Mouse (Mus musculus) heart, embryonic 13.5 days (tissue): ENCODE results near the gene M1ap. TPM values are rescaled to one million over a fixed set of nuclear protein-coding genes. Genes with fewer than 3 reads are reported as not detected.
A peak's percentile ranks its signal among the peaks of the same experiment; 100 is the strongest.

Experiments
- ATAC-seq: fragments of 200-750 bp; cut with Nextera tagmentation; 2 replicates; pipeline ENCODE4 v1.8.0; 2017; ENCODE audit warnings: moderate TSS enrichment; ENCODE audit not compliant: insufficient number of reproducible peaks, low FRiP score, low TSS enrichment; ENCODE audit errors: extremely low read depth
- H3K27ac ChIP-seq: fragments of 300-500 bp; sonication (generic); replicated peaks from 2 replicates; pipeline ENCODE4 v1.5.1; 2015; ENCODE audit warnings: moderate library complexity, mild to moderate bottlenecking, inconsistent platforms
- H3K27me3 ChIP-seq: fragments of 300-500 bp; sonication (generic); replicated peaks from 2 replicates; pipeline ENCODE4 v1.6.1; 2015; ENCODE audit warnings: mild to moderate bottlenecking, inconsistent platforms
- H3K36me3 ChIP-seq: fragments of 300-500 bp; sonication (generic); 2 replicates; pipeline ENCODE4 v1.6.1; 2015; ENCODE audit warnings: mild to moderate bottlenecking, inconsistent platforms
- H3K4me1 ChIP-seq: fragments of 300-500 bp; sonication (generic); 2 replicates; pipeline ENCODE4 v1.6.1; 2015; ENCODE audit warnings: inconsistent platforms
- H3K4me2 ChIP-seq: fragments of 300-500 bp; sonication (generic); 2 replicates; pipeline ENCODE4 v1.6.1; 2015; ENCODE audit warnings: inconsistent platforms, mild to moderate bottlenecking, moderate library complexity
- H3K4me3 ChIP-seq: fragments of 300-500 bp; sonication (generic); 2 replicates; pipeline ENCODE4 v1.5.1; 2015; ENCODE audit warnings: moderate library complexity, mild to moderate bottlenecking, inconsistent platforms
- H3K9ac ChIP-seq: fragments of 300-500 bp; sonication (generic); 2 replicates; pipeline ENCODE4 v1.6.1; 2015; ENCODE audit warnings: inconsistent platforms, mild to moderate bottlenecking, moderate library complexity
- H3K9me3 ChIP-seq: fragments of 300-500 bp; sonication (generic); 2 replicates; pipeline ENCODE4 v1.6.1; 2016; ENCODE audit warnings: inconsistent platforms
- whole genome bisulfite sequencing: fragments of 180-500 bp; shearing (Covaris S2); methylation state at CpG from one replicate; pipeline ENCODE4 v1.1.7; 2015; ENCODE audit warnings: mixed read lengths; 5-methylcytosine and 5-hydroxymethylcytosine counted together
- polyA plus RNA-seq: library from polyadenylated mRNA; unstranded; fragments of >200 nt; fragmentation: Nextera tagmentation; extraction: Ambion mirVana; gene quantifications from 2 replicates; pipeline ENCODE4 v1.2.1, GENCODE M21; 2015

Gene M1ap
- polyA plus RNA-seq, 1 experiment from 2014 or later = 1.5 TPM

- no peaks in the 10 kb centered on the region for H3K9me3 ChIP-seq
- peak overlapping the region; percentile 12; the same call in 1 of the 2 replicates for H3K4me2 ChIP-seq
- no peak overlapping the region for H3K27ac ChIP-seq
- no peak overlapping the region for H3K9ac ChIP-seq
- H3K36me3 ChIP-seq = no peaks in the 10 kb centered on the region
- no peak for ATAC-seq
- no peak overlapping the region for H3K4me3 ChIP-seq
- peaks cover 19% of the 10 kb centered on the region for H3K4me1 ChIP-seq
- peaks cover 3% of the 10 kb centered on the region for H3K27me3 ChIP-seq
- 48% methylated on average over 7 of the region's 7 CpGs for WGBS
Observed at GRCm38 (mm10) chr6:83010010-83010409, 63.3 kb downstream of the M1ap start.

DNA sequence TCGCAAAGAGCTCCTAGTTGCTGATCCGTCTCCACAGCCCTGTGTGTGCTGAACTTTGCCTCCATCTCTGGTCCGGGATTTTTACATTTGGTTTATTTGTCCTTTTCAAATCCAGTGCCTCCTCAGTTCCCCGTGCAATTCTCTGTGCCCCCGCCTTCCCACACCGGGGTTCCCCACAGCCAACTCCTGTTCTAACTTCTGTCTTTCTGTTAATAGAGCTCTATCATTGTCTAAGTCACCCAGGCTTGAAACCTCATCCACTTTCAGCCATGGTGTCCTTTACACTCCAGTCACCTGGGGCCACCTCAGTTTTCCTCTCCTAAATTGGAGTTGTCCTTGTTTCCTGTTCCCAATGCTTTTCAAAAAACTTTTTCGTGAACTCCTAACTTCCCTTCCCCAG is 64.6 kb downstream of the M1ap start:
- ATAC-seq = no peak
- Histone ChIP-seq H3K4me3 (no peak overlapping the region), H3K9me3 (no peaks in the 10 kb centered on the region), H3K9ac (no peak overlapping the region), H3K4me2 (no peak overlapping the region), H3K36me3 (no peaks in the 10 kb centered on the region), H3K27ac (no peak overlapping the region), H3K4me1 (peaks cover 16% of the 10 kb centered on the region), H3K27me3 (peaks cover 5% of the 10 kb centered on the region)
- WGBS = 79% methylated on average over 7 of the region's 7 CpGs

GRCm38 (mm10) chr6:83011756-83012155 is 65.1 kb downstream of the M1ap start:
- Histone ChIP-seq H3K4me2 (no peak overlapping the region), H3K9me3 (no peaks in the 10 kb centered on the region), H3K9ac (no peak overlapping the region), H3K4me1 (peaks cover 18% of the 10 kb centered on the region), H3K36me3 (no peaks in the 10 kb centered on the region), H3K4me3 (no peak overlapping the region), H3K27ac (no peak overlapping the region), H3K27me3 (peaks cover 5% of the 10 kb centered on the region)
- ATAC-seq = no peak
- 62% methylated on average over 6 of the region's 6 CpGs for WGBS

- no peak overlapping the region for H3K4me2 ChIP-seq
- H3K27me3 ChIP-seq = peaks cover 5% of the 10 kb centered on the region
- no peak for ATAC-seq
- no peak overlapping the region for H3K9ac ChIP-seq
- H3K27ac ChIP-seq = no peak overlapping the region
- WGBS = 85% methylated on average over 5 of the region's 5 CpGs
- no peak overlapping the region for H3K4me3 ChIP-seq
- peaks cover 29% of the 10 kb centered on the region for H3K4me1 ChIP-seq
- no peaks in the 10 kb centered on the region for H3K36me3 ChIP-seq
- no peaks in the 10 kb centered on the region for H3K9me3 ChIP-seq
Observed at GRCm38 (mm10) chr6:83013444-83013843, 66.7 kb downstream of the M1ap start.

DNA sequence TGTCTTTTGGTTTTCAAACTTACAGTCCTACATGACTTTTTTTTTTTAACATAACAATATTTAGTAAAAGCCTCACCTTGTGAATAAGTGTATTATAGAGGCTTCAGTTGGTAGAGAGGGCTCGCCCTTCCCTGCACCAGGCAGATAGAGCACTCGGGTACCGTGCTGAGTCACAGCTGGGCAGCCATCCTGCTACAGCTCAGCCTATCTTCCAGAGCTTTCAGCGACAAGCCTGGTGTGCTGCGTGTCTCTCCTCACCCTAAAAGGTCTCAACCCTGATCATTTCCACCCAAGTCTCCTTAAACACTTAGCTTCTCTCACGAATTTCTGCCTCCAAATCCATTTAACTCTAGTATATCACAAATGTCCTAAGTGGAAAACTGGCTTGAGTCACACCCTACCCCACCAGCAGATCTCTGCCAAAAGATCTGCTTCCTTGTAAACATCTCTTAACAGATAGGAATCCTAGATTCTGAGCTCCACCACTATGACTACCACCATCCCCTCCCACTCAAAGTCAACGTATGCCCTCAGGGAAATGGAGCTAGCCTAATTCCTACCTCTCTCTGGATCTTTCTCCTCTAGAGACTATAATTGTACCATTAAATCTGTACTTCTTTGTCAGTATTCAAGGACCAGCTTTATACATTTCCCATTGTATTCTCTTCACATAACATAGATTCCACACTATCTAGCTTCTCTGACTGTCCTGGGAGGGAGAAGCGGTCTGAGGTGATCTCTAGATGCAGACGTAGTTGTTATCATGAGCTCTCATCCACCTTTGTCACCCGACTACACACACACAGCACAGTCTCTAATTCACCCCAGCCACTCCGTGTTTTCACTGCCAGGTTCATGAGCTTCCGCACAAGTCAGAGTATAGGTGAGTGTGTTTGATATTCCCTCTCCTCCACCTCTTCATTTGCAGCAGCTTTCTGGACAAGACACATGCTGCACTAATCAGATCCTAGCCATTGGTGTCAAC is 68.1 kb downstream of the M1ap start:
- WGBS = 37% methylated on average over 12 of the region's 12 CpGs
- Histone ChIP-seq H3K9ac (no peak overlapping the region), H3K27me3 (peaks cover 5% of the 10 kb centered on the region), H3K36me3 (no peaks in the 10 kb centered on the region), H3K4me1 (peaks cover 27% of the 10 kb centered on the region), H3K9me3 (no peaks in the 10 kb centered on the region), H3K27ac (peak overlapping the region; percentile 65), H3K4me2 (peak overlapping the region; percentile 16; the same call in 1 of the 2 replicates), H3K4me3 (no peak overlapping the region)
- ATAC-seq = peak; percentile 88

DNA sequence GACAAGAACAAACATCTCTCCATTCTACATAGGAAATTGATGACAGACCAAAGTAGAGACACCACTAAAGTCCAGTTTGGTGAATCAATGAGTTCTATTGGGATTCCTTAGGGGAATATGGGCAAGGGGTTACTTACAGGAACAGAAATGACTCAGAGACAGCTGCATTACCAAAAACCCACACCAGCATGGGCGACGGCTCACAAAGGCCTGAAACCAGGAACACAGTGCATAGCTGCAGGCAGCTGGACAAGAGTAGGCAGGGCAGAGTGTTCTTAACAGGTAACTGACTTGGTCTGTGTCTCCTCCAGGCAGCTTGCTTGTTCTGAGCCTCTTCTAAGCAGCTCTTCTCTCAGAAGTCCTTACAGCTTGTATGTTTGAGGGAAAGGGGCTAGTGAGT is 69.0 kb downstream of the M1ap start:
- peaks cover 23% of the 10 kb centered on the region for H3K4me1 ChIP-seq
- H3K27ac ChIP-seq = no peak overlapping the region
- 79% methylated on average over 2 of the region's 2 CpGs for WGBS
- H3K9me3 ChIP-seq = no peaks in the 10 kb centered on the region
- no peak overlapping the region for H3K4me3 ChIP-seq
- no peaks in the 10 kb centered on the region for H3K36me3 ChIP-seq
- no peak for ATAC-seq
- no peak overlapping the region for H3K4me2 ChIP-seq
- H3K9ac ChIP-seq = no peak overlapping the region
- H3K27me3 ChIP-seq = peaks cover 5% of the 10 kb centered on the region

- no peak overlapping the region for H3K4me3 ChIP-seq
- WGBS = 16% methylated on average over 3 of the region's 3 CpGs
- ATAC-seq = no peak
Observed at GRCm38 (mm10) chr6:83017190-83017589, 70.5 kb downstream of the M1ap start.

DNA sequence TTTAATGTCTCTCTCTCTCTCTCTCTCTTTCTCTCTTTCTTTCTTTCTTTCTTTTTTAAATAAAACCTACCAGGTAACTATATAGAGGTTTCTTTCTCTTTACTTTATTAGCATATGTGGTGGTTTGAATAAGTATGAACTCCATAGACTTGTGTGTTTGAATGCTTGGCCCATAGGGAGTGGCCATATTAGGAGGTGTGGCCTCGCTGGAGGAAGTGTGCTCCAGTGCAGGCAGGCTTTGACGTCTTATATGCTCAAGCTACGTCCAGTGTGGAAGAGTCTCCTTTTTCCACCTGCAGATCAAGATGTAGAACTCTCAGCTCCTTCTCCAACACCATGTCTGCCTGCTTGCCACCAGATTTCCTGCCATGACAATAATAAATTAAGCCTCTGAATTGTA is 72.3 kb downstream of the M1ap start:
- Histone ChIP-seq H3K27ac (no peak overlapping the region), H3K9ac (no peak overlapping the region), H3K4me1 (peaks cover 21% of the 10 kb centered on the region), H3K4me2 (no peak overlapping the region), H3K27me3 (peaks cover 8% of the 10 kb centered on the region; the same call in 1 of the 2 replicates), H3K4me3 (no peak overlapping the region), H3K36me3 (no peaks in the 10 kb centered on the region), H3K9me3 (no peaks in the 10 kb centered on the region)
- WGBS = 59% methylated on average over 3 of the region's 3 CpGs
- no peak for ATAC-seq

More at GRCm38 (mm10) chr6:83017190-83017589, 70.5 kb downstream of the M1ap start:
- Histone ChIP-seq H3K9me3 (no peaks in the 10 kb centered on the region), H3K27ac (peak overlapping the region; percentile 36), H3K36me3 (no peaks in the 10 kb centered on the region), H3K4me2 (no peak overlapping the region), H3K27me3 (peaks cover 5% of the 10 kb centered on the region), H3K9ac (no peak overlapping the region), H3K4me1 (peaks cover 23% of the 10 kb centered on the region)

- ATAC-seq = no peak
- Histone ChIP-seq H3K9me3 (no peaks in the 10 kb centered on the region), H3K4me2 (no peak overlapping the region), H3K9ac (no peak overlapping the region), H3K27me3 (peaks cover 10% of the 10 kb centered on the region; the same call in 1 of the 2 replicates), H3K4me3 (no peak overlapping the region), H3K4me1 (peaks cover 15% of the 10 kb centered on the region), H3K36me3 (no peaks in the 10 kb centered on the region), H3K27ac (no peak overlapping the region)
- 77% methylated on average over 6 of the region's 6 CpGs for WGBS
Observed at GRCm38 (mm10) chr6:83020121-83020520, 73.4 kb downstream of the M1ap start.

GRCm38 (mm10) chr6:83020836-83021593 is 74.3 kb downstream of the M1ap start:
- no peak for ATAC-seq
- WGBS = 68% methylated on average over 4 of the region's 4 CpGs
- Histone ChIP-seq H3K27ac (no peak overlapping the region), H3K27me3 (peaks cover 8% of the 10 kb centered on the region; the same call in 1 of the 2 replicates), H3K9me3 (no peaks in the 10 kb centered on the region), H3K4me3 (no peak overlapping the region), H3K4me2 (no peak overlapping the region), H3K9ac (no peak overlapping the region), H3K36me3 (no peaks in the 10 kb centered on the region), H3K4me1 (peaks cover 13% of the 10 kb centered on the region)

- peaks cover 7% of the 10 kb centered on the region; the same call in 1 of the 2 replicates for H3K4me1 ChIP-seq
- H3K9me3 ChIP-seq = no peaks in the 10 kb centered on the region
- H3K4me3 ChIP-seq = no peak overlapping the region
- WGBS = 78% methylated on average over 9 of the region's 9 CpGs
- H3K4me2 ChIP-seq = no peak overlapping the region
- H3K9ac ChIP-seq = no peak overlapping the region
- peaks cover 25% of the 10 kb centered on the region for H3K27me3 ChIP-seq
- H3K36me3 ChIP-seq = no peaks in the 10 kb centered on the region
- no peak for ATAC-seq
- H3K27ac ChIP-seq = no peak overlapping the region
Observed at GRCm38 (mm10) chr6:83023008-83023407, 76.3 kb downstream of the M1ap start.
